Mouse (Mus musculus) lung, postnatal 0 days (tissue): ENCODE measurements at regions not wholly inside any gene's neighbourhood (a gene's known extent, or its start where the extent isn't known, plus 50 kb on each side); places are given as distances from the start of the nearest gene placed in this dataset.

Experiments
- ATAC-seq: fragments of 200-750 bp; cut with Nextera tagmentation; 2 replicates; pipeline ENCODE4 v1.8.0; 2017; ENCODE audit warnings: moderate library complexity
- DNase-seq: peaks from one replicate; pipeline ENCODE4 v3.0.0-alpha.2; 2016; ENCODE audit warnings: low spot score
- H3K27ac ChIP-seq: fragments of 300-500 bp; sonication (generic); 2 replicates; pipeline ENCODE4 v1.5.1; 2014; ENCODE audit warnings: antibody characterized with exemption, mild to moderate bottlenecking, low read length, mixed read lengths
- H3K27me3 ChIP-seq: fragments of 300-500 bp; sonication (generic); replicated peaks from 2 replicates; pipeline ENCODE4 v1.6.1; 2014; ENCODE audit warnings: low read length, mixed read lengths; ENCODE audit not compliant: insufficient read depth
- H3K36me3 ChIP-seq: fragments of 300-500 bp; sonication (generic); 2 replicates; pipeline ENCODE4 v1.6.1; 2014; ENCODE audit warnings: low read length, mixed read lengths; ENCODE audit not compliant: insufficient read depth
- H3K4me1 ChIP-seq: fragments of 300-500 bp; sonication (generic); 2 replicates; pipeline ENCODE4 v1.6.1; 2014; ENCODE audit warnings: antibody characterized with exemption, low read depth, low read length, mixed read lengths; ENCODE audit not compliant: insufficient read depth
- H3K4me2 ChIP-seq: fragments of 300-500 bp; sonication (generic); replicated peaks from 2 replicates; pipeline ENCODE4 v1.6.1; 2014; ENCODE audit warnings: low read depth, mild to moderate bottlenecking, low read length, moderate library complexity, mixed read lengths
- H3K4me3 ChIP-seq: fragments of 300-500 bp; sonication (generic); 2 replicates; pipeline ENCODE4 v1.5.1; 2014; ENCODE audit warnings: low read depth, low read length
- H3K9ac ChIP-seq: fragments of 300-500 bp; sonication (generic); replicated peaks from 2 replicates; pipeline ENCODE4 v1.6.1; 2014; ENCODE audit warnings: low read depth, mild to moderate bottlenecking
- H3K9me3 ChIP-seq: fragments of 300-500 bp; sonication (generic); 2 replicates; pipeline ENCODE4 v1.6.1; 2016; ENCODE audit warnings: low read length, mixed read lengths
- CTCF ChIP-seq: IDR thresholded peaks from 2 replicates; pipeline ENCODE4 v1.5.1; 2016; ENCODE audit warnings: antibody characterized with exemption, mild to moderate bottlenecking
- EP300 ChIP-seq: IDR thresholded peaks from 2 replicates; pipeline ENCODE4 v1.6.1; 2016; ENCODE audit warnings: antibody characterized with exemption, mild to moderate bottlenecking, control low read depth
- WGBS: fragments of 180-500 bp; shearing (Covaris S2); extraction: QIAGEN DNeasy Blood & Tissue Kit; methylation state at CpG from one replicate; pipeline ENCODE4 v1.1.7; 2014; 5-methylcytosine and 5-hydroxymethylcytosine counted together

GRCm38 (mm10) chr10:102686667-102687397, 174.8 kb downstream of the Rassf9 start:
- no peaks in the 10 kb centered on the region for H3K27me3 ChIP-seq
- no peaks in the 10 kb centered on the region for H3K4me1 ChIP-seq
- no peaks in the 10 kb centered on the region for H3K36me3 ChIP-seq
- ATAC-seq = no peak
- TF ChIP-seq EP300 (no peak), CTCF (no peak)
- no peak overlapping the region for H3K27ac ChIP-seq
- 69% methylated on average over 14 of the region's 14 CpGs for WGBS
- no peak overlapping the region for H3K4me2 ChIP-seq
- H3K9me3 ChIP-seq = no peaks in the 10 kb centered on the region
- no peak for DNase-seq
- no peak overlapping the region for H3K4me3 ChIP-seq
- no peak overlapping the region for H3K9ac ChIP-seq

GRCm38 (mm10) chr10:102685833-102686434, 173.9 kb downstream of the Rassf9 start:
- Histone ChIP-seq H3K36me3 (no peaks in the 10 kb centered on the region), H3K27me3 (no peaks in the 10 kb centered on the region), H3K27ac (no peak overlapping the region), H3K9me3 (no peaks in the 10 kb centered on the region), H3K4me1 (no peaks in the 10 kb centered on the region), H3K4me2 (no peak overlapping the region), H3K9ac (no peak overlapping the region), H3K4me3 (no peak overlapping the region)
- TF ChIP-seq CTCF = no peak
- TF ChIP-seq EP300 = peak; percentile 49; the same call in 1 of the 2 replicates
- DNase-seq = peak; percentile 14
- WGBS = 64% methylated on average over 7 of the region's 7 CpGs
- ATAC-seq = peak; percentile 55

- TF ChIP-seq CTCF (no peak), EP300 (no peak)
- WGBS = 33% methylated on average over 5 of the region's 5 CpGs
- Histone ChIP-seq H3K4me1 (no peaks in the 10 kb centered on the region; the same call in 1 of the 2 replicates), H3K27me3 (no peaks in the 10 kb centered on the region), H3K9ac (no peak overlapping the region), H3K36me3 (no peaks in the 10 kb centered on the region), H3K27ac (no peak overlapping the region), H3K4me3 (no peak overlapping the region), H3K9me3 (no peaks in the 10 kb centered on the region), H3K4me2 (no peak overlapping the region)
- peak; percentile 13 for DNase-seq
- peak; percentile 32 for ATAC-seq
These were observed 155.3 kb downstream of the Rassf9 start for GRCm38 (mm10) chr10:102667359-102667758.

GRCm38 (mm10) chr10:102659683-102660082, 147.7 kb downstream of the Rassf9 start:
- peak; percentile 83 for ATAC-seq
- Histone ChIP-seq H3K4me1 (no peaks in the 10 kb centered on the region), H3K36me3 (no peaks in the 10 kb centered on the region), H3K9me3 (no peaks in the 10 kb centered on the region), H3K27ac (no peak overlapping the region), H3K9ac (no peak overlapping the region), H3K27me3 (no peaks in the 10 kb centered on the region), H3K4me2 (no peak overlapping the region), H3K4me3 (no peak overlapping the region)
- peak; percentile 40 for DNase-seq
- no peak for TF ChIP-seq CTCF
- no peak for TF ChIP-seq EP300
- 49% methylated on average over 6 of the region's 6 CpGs for WGBS

GRCm38 (mm10) chr10:102636507-102636906, 124.5 kb downstream of the Rassf9 start:
- ATAC-seq (no peak), DNase-seq (no peak)
- no peaks in the 10 kb centered on the region for H3K27me3 ChIP-seq
- no peak overlapping the region for H3K4me3 ChIP-seq
- no peak overlapping the region for H3K4me2 ChIP-seq
- H3K27ac ChIP-seq = no peak overlapping the region
- H3K9me3 ChIP-seq = no peaks in the 10 kb centered on the region
- no peak overlapping the region for H3K9ac ChIP-seq
- no peaks in the 10 kb centered on the region for H3K36me3 ChIP-seq
- WGBS = 62% methylated on average over 2 of the region's 2 CpGs
- no peaks in the 10 kb centered on the region for H3K4me1 ChIP-seq
- TF ChIP-seq CTCF (no peak), EP300 (no peak)

- H3K36me3 ChIP-seq = no peaks in the 10 kb centered on the region
- H3K9ac ChIP-seq = no peak overlapping the region
- no peaks in the 10 kb centered on the region for H3K4me1 ChIP-seq
- WGBS = 77% methylated on average over 4 of the region's 4 CpGs
- TF ChIP-seq CTCF (no peak), EP300 (no peak)
- ATAC-seq (no peak), DNase-seq (no peak)
- H3K4me2 ChIP-seq = no peak overlapping the region
- no peaks in the 10 kb centered on the region for H3K27me3 ChIP-seq
- no peak overlapping the region for H3K4me3 ChIP-seq
- no peak overlapping the region for H3K27ac ChIP-seq
- H3K9me3 ChIP-seq = no peaks in the 10 kb centered on the region
These were observed 121.4 kb downstream of the Rassf9 start for GRCm38 (mm10) chr10:102633438-102633837.
